Mouse (Mus musculus): ENCODE results near the gene Bbs9. TPM values are rescaled to one million over a fixed set of nuclear protein-coding genes. Genes with fewer than 3 reads are reported as not detected.
"Not testable (repeated sequence)": the region's sequence is repeated elsewhere in the genome, so short reads cannot be mapped to it uniquely, and the experiment has no call there.

Gene Bbs9
- total RNA-seq, 4 experiments from 2014 or later: 24.8 to 28.7 (median 27.8) TPM

DNA sequence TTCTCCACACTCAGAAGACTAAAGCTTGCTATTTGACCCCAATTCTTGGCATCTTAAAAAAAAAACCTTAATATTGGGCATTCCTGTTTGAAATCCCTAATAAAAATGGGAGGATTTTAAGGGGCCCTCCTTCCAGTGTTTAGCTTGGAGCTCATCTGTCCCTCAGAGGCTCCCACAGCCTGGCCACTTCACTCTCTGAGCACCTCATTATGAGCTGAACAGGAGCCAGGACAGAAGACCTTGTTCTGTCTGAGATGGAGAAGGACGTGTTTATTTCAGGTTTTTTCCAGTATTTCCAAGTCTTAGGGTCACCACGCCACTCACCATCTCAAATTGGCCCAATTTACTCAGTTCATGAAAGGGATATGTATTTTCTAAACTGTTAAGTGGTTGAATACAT lies 370.5 kb downstream of the Bbs9 start:
- DNase-seq (ENCODE audit: low spot score in 2 of 2): no peak

DNA sequence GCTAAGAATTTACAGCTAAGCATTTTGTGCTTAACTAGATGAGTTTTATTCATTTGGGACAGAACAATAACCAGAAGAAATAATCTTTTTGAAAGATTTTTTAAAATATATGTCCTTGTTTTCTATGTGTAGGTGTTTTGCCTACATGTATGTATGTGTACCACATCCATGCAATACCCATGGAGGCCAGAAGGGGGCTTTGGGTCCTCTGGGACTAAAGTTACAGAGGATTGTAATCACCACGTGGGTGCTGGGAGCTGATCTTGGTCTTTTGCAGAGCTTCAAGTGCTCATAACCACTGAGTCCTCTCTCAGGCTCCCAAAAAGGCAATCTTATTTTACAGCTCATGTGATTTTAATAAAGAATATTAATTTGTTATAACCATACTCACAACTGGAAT lies 371.3 kb downstream of the Bbs9 start:
- DNase-seq (ENCODE audit: low spot score in 2 of 2): no peak

DNA sequence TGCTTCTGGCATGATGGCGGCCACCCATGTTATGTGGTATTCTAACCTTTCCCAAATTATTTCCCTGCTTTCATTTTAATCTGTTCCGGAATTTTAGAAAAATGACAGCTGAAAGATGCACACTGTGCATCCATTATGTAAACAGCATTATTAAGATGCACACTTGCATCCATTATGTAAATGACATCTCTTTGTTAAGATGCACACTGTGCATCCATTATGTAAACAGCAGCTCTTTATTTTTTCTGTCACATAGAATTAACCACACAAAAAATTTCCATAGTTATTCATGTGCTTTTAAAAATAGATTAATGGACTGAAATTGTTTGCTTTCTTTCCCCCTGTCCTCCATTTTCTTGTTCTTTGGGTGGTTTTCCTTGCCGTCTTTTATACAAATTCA lies 373.3 kb downstream of the Bbs9 start:
- DNase-seq (ENCODE audit: low spot score in 2 of 2): no peak

DNA sequence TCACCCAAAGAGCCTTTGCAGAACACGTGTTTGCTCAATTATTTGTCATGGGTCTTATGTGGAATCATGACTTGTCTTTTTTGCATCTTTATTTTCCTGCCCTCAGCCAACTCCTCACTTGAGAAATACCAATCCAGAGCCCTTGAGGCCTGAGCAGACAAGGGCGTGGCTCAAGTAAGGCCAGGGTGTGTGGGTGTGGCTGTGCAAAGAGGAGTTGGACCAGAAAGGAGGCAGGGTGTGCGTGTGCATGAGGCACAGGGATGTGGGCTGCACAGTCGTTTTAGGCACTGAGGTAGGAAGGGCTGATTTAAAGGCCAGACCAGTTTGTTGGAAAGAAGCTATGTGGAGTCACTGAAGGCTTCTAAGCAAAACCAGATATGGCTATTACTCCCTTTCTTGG lies 373.7 kb downstream of the Bbs9 start:
- DNase-seq (ENCODE audit: low spot score in 2 of 2): no peak

- not testable (repeated sequence) for DNase-seq (ENCODE audit: low spot score in 2 of 2)
These were observed 393.6 kb downstream of the Bbs9 start for GRCm38 (mm10) chr9:22869147-22869546.

- no peak for DNase-seq (ENCODE audit: low spot score in 2 of 2)
These were observed 395.1 kb downstream of the Bbs9 start for GRCm38 (mm10) chr9:22870661-22871060.

DNA sequence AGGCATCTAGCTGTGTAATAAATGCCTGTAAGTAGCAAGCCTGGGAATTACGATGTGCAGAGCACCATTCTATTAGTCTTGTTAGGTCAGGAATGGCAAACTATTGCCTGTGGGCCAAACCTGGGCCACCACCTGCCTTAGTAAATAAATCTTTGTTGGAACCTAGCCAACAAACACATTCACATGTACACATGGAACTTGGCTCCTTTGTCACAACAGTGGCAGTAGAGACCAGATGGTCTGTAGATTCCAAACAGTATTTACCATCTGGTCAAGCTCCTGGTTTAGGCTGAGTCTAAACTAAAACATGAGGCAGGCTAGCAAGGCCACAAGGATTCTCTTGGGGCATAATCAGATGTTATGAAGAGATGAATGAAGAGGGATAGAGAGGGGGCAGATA lies 399.7 kb downstream of the Bbs9 start:
- DNase-seq (ENCODE audit: low spot score in 2 of 2): no peak

DNA sequence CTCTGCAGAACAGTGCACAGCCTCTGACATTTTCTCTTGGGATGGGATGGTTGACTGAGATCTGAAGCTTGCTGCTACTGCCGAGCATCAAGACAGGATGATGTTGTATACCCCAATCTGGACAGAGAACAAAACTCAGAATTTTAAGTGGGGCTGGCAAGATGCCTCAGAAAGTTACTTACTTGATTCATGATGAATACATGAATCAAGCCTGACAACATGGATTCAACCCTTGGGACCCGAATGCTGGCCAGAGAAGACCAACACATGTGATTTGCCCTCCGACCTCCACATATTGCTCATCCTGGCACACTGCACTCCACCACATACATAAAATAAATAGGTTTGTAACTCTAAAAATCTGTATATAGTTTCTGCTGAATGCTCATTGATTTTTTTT lies 403.8 kb downstream of the Bbs9 start:
- no peak for DNase-seq (ENCODE audit: low spot score in 2 of 2)

- DNase-seq (ENCODE audit: low spot score in 2 of 2): no peak
These were observed 410.8 kb downstream of the Bbs9 start for GRCm38 (mm10) chr9:22886351-22886750.

DNA sequence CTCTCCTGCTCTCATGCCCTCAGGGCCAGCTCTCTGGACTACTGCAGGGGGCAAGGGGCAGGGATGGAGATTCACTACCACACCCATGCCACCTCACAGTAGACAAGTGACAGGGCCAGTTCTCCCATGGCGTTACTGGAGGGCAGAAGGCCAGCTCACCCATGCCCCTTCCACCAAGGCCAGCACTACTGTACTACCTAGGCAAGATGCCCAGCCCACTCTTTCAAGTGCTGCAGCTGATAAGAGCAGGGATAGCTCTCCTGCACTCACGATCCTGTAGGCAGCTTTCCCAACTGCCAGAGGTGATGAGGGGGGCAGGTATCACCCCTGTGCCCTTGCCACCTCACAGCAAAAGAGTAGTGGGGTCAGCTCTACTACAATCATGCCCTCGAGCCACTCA lies 429.9 kb downstream of the Bbs9 start:
- no peak for DNase-seq (ENCODE audit: low spot score in 2 of 2)

- no peak for DNase-seq (ENCODE audit: low spot score in 2 of 2)
These were observed 441.3 kb downstream of the Bbs9 start for GRCm38 (mm10) chr9:22916808-22917207.

- no peak for DNase-seq (ENCODE audit: low spot score in 2 of 2)
These were observed 460.1 kb downstream of the Bbs9 start for GRCm38 (mm10) chr9:22935645-22936044.

Other genes starting within 250 kb of the Bbs9 start
- gene Zfp599, start 215.8 kb upstream of the Bbs9 start, total RNA-seq (2022): 1 to 10 TPM; 5.1 to 6.3 (median 5.3) TPM
- 10 to 100 TPM; 17.6 to 20.9 (median 19.9) TPM for gene Zfp810, start 168.1 kb upstream of the Bbs9 start, total RNA-seq (2022)
- 10 to 100 TPM; 23.7 to 32.9 (median 29.4) TPM for gene Anln, start 86.5 kb upstream of the Bbs9 start, total RNA-seq (2022)
- gene 9530077C05Rik, start 64.2 kb upstream of the Bbs9 start, total RNA-seq (2022): 10 to 100 TPM in 1 of 4 experiments, 1 to 10 TPM in 3; 6.0 to 10.9 (median 8.1) TPM
- not detected for gene Gm17545, start 21.4 kb upstream of the Bbs9 start, total RNA-seq (2022)
- gene Rp9, start 6.0 kb upstream of the Bbs9 start, total RNA-seq (2022): 10 to 100 TPM; 31.6 to 41.5 (median 34.7) TPM

Data from layer of hippocampus, adult 8-10 months (tissue).